Mouse (Mus musculus): ENCODE results near the gene Vamp9. TPM values are rescaled to one million over a fixed set of nuclear protein-coding genes. Genes with fewer than 3 reads are reported as not detected.

Vamp9 gene
- polyA plus RNA-seq, 1 experiment from 2014 or later = 1.0 TPM

- H3K9ac ChIP-seq = no peak overlapping the region
- peaks cover 17% of the 10 kb centered on the region; the same call in 1 of the 2 replicates for H3K36me3 ChIP-seq (replicated peaks; ENCODE audit: control insufficient read depth, insufficient read depth)
- no peaks in the 10 kb centered on the region for H3K27me3 ChIP-seq (ENCODE audit: control insufficient read depth, insufficient read depth, low read length)
- peak overlapping the region; percentile 72 for H3K4me2 ChIP-seq (replicated peaks)
- no peaks in the 10 kb centered on the region for H3K9me3 ChIP-seq (ENCODE audit: control insufficient read depth, low read length)
- peaks cover 37% of the 10 kb centered on the region for H3K4me1 ChIP-seq (replicated peaks; ENCODE audit: control insufficient read depth, insufficient read depth, low read length)
- H3K27ac ChIP-seq = no peak overlapping the region
- 14% methylated on average over 2 of the region's 2 CpGs for WGBS
- no peak overlapping the region for H3K4me3 ChIP-seq (replicated peaks; ENCODE audit: low read length)
- ATAC-seq (ENCODE audit: low FRiP score) (no peak), DNase-seq (ENCODE audit: low spot score) (no peak)
Measured at GRCm38 (mm10) chr5:99973941-99974340, 67.9 kb downstream of the Vamp9 start.

GRCm38 (mm10) chr5:99975061-99975460 is 69.0 kb downstream of the Vamp9 start:
- H3K4me1 ChIP-seq (replicated peaks; ENCODE audit: control insufficient read depth, insufficient read depth, low read length) = peaks cover 41% of the 10 kb centered on the region
- no peak overlapping the region for H3K4me3 ChIP-seq (replicated peaks; ENCODE audit: low read length)
- no peak for ATAC-seq (ENCODE audit: low FRiP score)
- no peak overlapping the region for H3K27ac ChIP-seq
- H3K9ac ChIP-seq = no peak overlapping the region
- DNase-seq (ENCODE audit: low spot score) = no peak
- H3K4me2 ChIP-seq (replicated peaks) = peak overlapping the region; percentile 72
- peaks cover 11% of the 10 kb centered on the region; the same call in 1 of the 2 replicates for H3K36me3 ChIP-seq (replicated peaks; ENCODE audit: control insufficient read depth, insufficient read depth)
- H3K9me3 ChIP-seq (ENCODE audit: control insufficient read depth, low read length) = no peaks in the 10 kb centered on the region
- no peaks in the 10 kb centered on the region for H3K27me3 ChIP-seq (ENCODE audit: control insufficient read depth, insufficient read depth, low read length)
- 65% methylated on average over 4 of the region's 4 CpGs for WGBS

- Histone ChIP-seq H3K27ac (no peak overlapping the region), H3K9me3 (ENCODE audit: control insufficient read depth, low read length) (no peaks in the 10 kb centered on the region), H3K27me3 (ENCODE audit: control insufficient read depth, insufficient read depth, low read length) (no peaks in the 10 kb centered on the region), H3K36me3 (replicated peaks; ENCODE audit: control insufficient read depth, insufficient read depth) (peaks cover 6% of the 10 kb centered on the region; the same call in 1 of the 2 replicates), H3K4me3 (replicated peaks; ENCODE audit: low read length) (peak overlapping the region; percentile 96; the same call in 1 of the 2 replicates), H3K9ac (peak overlapping the region; percentile 31; the same call in 1 of the 2 replicates), H3K4me2 (replicated peaks) (peak overlapping the region; percentile 72), H3K4me1 (replicated peaks; ENCODE audit: control insufficient read depth, insufficient read depth, low read length) (peaks cover 42% of the 10 kb centered on the region)
- DNase-seq (ENCODE audit: low spot score) (no peak), ATAC-seq (ENCODE audit: low FRiP score) (no peak)
- WGBS = 74% methylated on average over 1 of the region's 1 CpGs
Measured at GRCm38 (mm10) chr5:99975776-99976175, 69.7 kb downstream of the Vamp9 start.

GRCm38 (mm10) chr5:99976334-99976955 is 70.4 kb downstream of the Vamp9 start:
- no peak overlapping the region for H3K27ac ChIP-seq
- peak overlapping the region; percentile 72 for H3K4me2 ChIP-seq (replicated peaks)
- no peaks in the 10 kb centered on the region for H3K9me3 ChIP-seq (ENCODE audit: control insufficient read depth, low read length)
- 0 out of 2 replicates have a peak, but pooled peaks cover 4% of the 10 kb centered on the region for H3K36me3 ChIP-seq (replicated peaks; ENCODE audit: control insufficient read depth, insufficient read depth)
- H3K4me1 ChIP-seq (replicated peaks; ENCODE audit: control insufficient read depth, insufficient read depth, low read length) = peaks cover 42% of the 10 kb centered on the region
- peak overlapping the region; percentile 99 for H3K9ac ChIP-seq
- ATAC-seq (ENCODE audit: low FRiP score) (no peak), DNase-seq (ENCODE audit: low spot score) (no peak)
- peak overlapping the region; percentile 96 for H3K4me3 ChIP-seq (replicated peaks; ENCODE audit: low read length)
- 8% methylated on average over 8 of the region's 8 CpGs for WGBS
- H3K27me3 ChIP-seq (ENCODE audit: control insufficient read depth, insufficient read depth, low read length) = no peaks in the 10 kb centered on the region

- peaks cover 41% of the 10 kb centered on the region for H3K4me1 ChIP-seq (replicated peaks; ENCODE audit: control insufficient read depth, insufficient read depth, low read length)
- H3K36me3 ChIP-seq (replicated peaks; ENCODE audit: control insufficient read depth, insufficient read depth) = 0 out of 2 replicates have a peak, but pooled peaks cover 3% of the 10 kb centered on the region
- under 1% methylated on average over 44 of the region's 50 CpGs for WGBS
- ATAC-seq (ENCODE audit: low FRiP score) (peak; percentile 41; the same call in 1 of the 2 replicates), DNase-seq (ENCODE audit: low spot score) (peak; percentile 68)
- H3K9me3 ChIP-seq (ENCODE audit: control insufficient read depth, low read length) = no peaks in the 10 kb centered on the region
- peak overlapping the region; percentile 72 for H3K4me2 ChIP-seq (replicated peaks)
- H3K27me3 ChIP-seq (ENCODE audit: control insufficient read depth, insufficient read depth, low read length) = no peaks in the 10 kb centered on the region
- peak overlapping the region; percentile 96 for H3K4me3 ChIP-seq (replicated peaks; ENCODE audit: low read length)
- H3K9ac ChIP-seq = peak overlapping the region; percentile 99
- peak overlapping the region; percentile 98 for H3K27ac ChIP-seq
Measured at GRCm38 (mm10) chr5:99977516-99978301, 71.7 kb downstream of the Vamp9 start.

- Histone ChIP-seq H3K27ac (peak within 1 kb of the TSS; percentile 98), H3K27me3 (ENCODE audit: control insufficient read depth, insufficient read depth, low read length) (no peaks in the 10 kb centered on the region), H3K4me3 (replicated peaks; ENCODE audit: low read length) (peak within 1 kb of the TSS; percentile 96), H3K9ac (peak within 1 kb of the TSS; percentile 99), H3K36me3 (replicated peaks; ENCODE audit: control insufficient read depth, insufficient read depth) (no peaks in the 10 kb centered on the region), H3K9me3 (ENCODE audit: control insufficient read depth, low read length) (no peaks in the 10 kb centered on the region), H3K4me1 (replicated peaks; ENCODE audit: control insufficient read depth, insufficient read depth, low read length) (peaks cover 30% of the 10 kb centered on the region), H3K4me2 (replicated peaks) (peak within 1 kb of the TSS; percentile 72)
- ATAC-seq (ENCODE audit: low FRiP score) (peak; percentile 99), DNase-seq (ENCODE audit: low spot score) (peak; percentile 97)
- under 1% methylated on average over 80 of the region's 97 CpGs for WGBS
Measured at GRCm38 (mm10) chr5:99978699-99979442, 72.8 kb downstream of the Vamp9 start, which contains the start of the genes Hnrnpd and 4930524J08Rik. Hnrnpd (minus strand) TSS chr5:99978938. 4930524J08Rik (plus strand) TSS chr5:99979061.

- no peak overlapping the region for H3K4me3 ChIP-seq (replicated peaks; ENCODE audit: low read length)
- H3K27me3 ChIP-seq (ENCODE audit: control insufficient read depth, insufficient read depth, low read length) = no peaks in the 10 kb centered on the region
- no peak overlapping the region for H3K27ac ChIP-seq
- H3K4me2 ChIP-seq (replicated peaks) = no peak overlapping the region
- ATAC-seq (ENCODE audit: low FRiP score) (no peak), DNase-seq (ENCODE audit: low spot score) (no peak)
- no peak overlapping the region for H3K9ac ChIP-seq
- WGBS = 94% methylated on average over 9 of the region's 9 CpGs
- H3K36me3 ChIP-seq (replicated peaks; ENCODE audit: control insufficient read depth, insufficient read depth) = no peaks in the 10 kb centered on the region
- peaks cover 5% of the 10 kb centered on the region; the same call in 1 of the 2 replicates for H3K4me1 ChIP-seq (replicated peaks; ENCODE audit: control insufficient read depth, insufficient read depth, low read length)
- no peaks in the 10 kb centered on the region for H3K9me3 ChIP-seq (ENCODE audit: control insufficient read depth, low read length)
Measured at GRCm38 (mm10) chr5:99983452-99984061, 77.5 kb downstream of the Vamp9 start.

- 0 out of 2 replicates have a peak, but pooled peaks cover 4% of the 10 kb centered on the region for H3K9me3 ChIP-seq (ENCODE audit: control insufficient read depth, low read length)
- H3K4me3 ChIP-seq (replicated peaks; ENCODE audit: low read length) = no peak overlapping the region
- H3K9ac ChIP-seq = no peak overlapping the region
- H3K4me2 ChIP-seq (replicated peaks) = no peak overlapping the region
- DNase-seq (ENCODE audit: low spot score) (no peak), ATAC-seq (ENCODE audit: low FRiP score) (no peak)
- no peaks in the 10 kb centered on the region for H3K27me3 ChIP-seq (ENCODE audit: control insufficient read depth, insufficient read depth, low read length)
- 85% methylated on average over 3 of the region's 3 CpGs for WGBS
- no peaks in the 10 kb centered on the region for H3K36me3 ChIP-seq (replicated peaks; ENCODE audit: control insufficient read depth, insufficient read depth)
- no peaks in the 10 kb centered on the region for H3K4me1 ChIP-seq (replicated peaks; ENCODE audit: control insufficient read depth, insufficient read depth, low read length)
- H3K27ac ChIP-seq = no peak overlapping the region
Measured at GRCm38 (mm10) chr5:99994166-99994565, 88.1 kb downstream of the Vamp9 start.
